Mouse (Mus musculus) Patski (cell line): ENCODE results near the gene Vwa5b1. TPM values are rescaled to one million over a fixed set of nuclear protein-coding genes. Genes with fewer than 3 reads are reported as not detected.

ENCODE experiments used
- ATAC-seq: fragments of 100-300 bp; one replicate; pipeline ENCODE4 v1.8.0; 2021
- CTCF ChIA-PET: fragments of 350-600 bp; sonication (Branson Sonifier 250); formaldehyde crosslinking; loops from one replicate; lab custom pipeline; 2022; ENCODE audit warnings: inconsistent platforms; lab: Charles Lee
- POLR2A ChIA-PET: fragments of 350-600 bp; sonication (Branson Sonifier 250); formaldehyde crosslinking; loops from one replicate; lab custom pipeline; 2022; ENCODE audit warnings: antibody characterized with exemption, inconsistent platforms; lab: Charles Lee
- DNase-seq: peaks from one replicate; pipeline ENCODE4 v3.0.0-alpha.2; 2011; ENCODE audit warnings: low read depth, low spot score
- H3K27me3 ChIP-seq: fragments of 371-371 bp; one replicate; pipeline ENCODE4 v1.5.1; 2021
- CTCF ChIP-seq: fragments of 100-300 bp; IDR thresholded peaks from one replicate; pipeline ENCODE4 v1.5.1; 2021
- in situ Hi-C: fragments of 300-500 bp; cut with MboI; formaldehyde crosslinking; loops from 3 replicates; pipeline ENCODE4 v1.11.1; 2018; ENCODE audit warnings: low pct_unique_long_range_greater_than_20kb, mixed read lengths
- polyA plus RNA-seq: library from polyadenylated mRNA; unstranded; gene quantifications from one replicate; pipeline ENCODE4 v1.2.3, GENCODE M21; 2021

Vwa5b1 gene
- 0.05 TPM for polyA plus RNA-seq

GRCm38 (mm10) chr4:138635428-138636145, at the start of gene Vwa5b1:
Vwa5b1 (minus strand) TSS chr4:138635884.
- in situ Hi-C loops: no loop called here
- no peak for ATAC-seq
- CTCF ChIA-PET: no interaction called here

GRCm38 (mm10) chr4:138682760-138683159, 47.1 kb upstream of the Vwa5b1 start:
- H3K27me3 ChIP-seq: no peaks in the 10 kb centered on the region
- DNase-seq (no peak), ATAC-seq (no peak)
- POLR2A ChIA-PET: no interaction called here
- in situ Hi-C loops: no loop called here
- CTCF ChIA-PET: no interaction called here
- no peak for TF ChIP-seq CTCF

More at GRCm38 (mm10) chr4:138635428-138636145, at the start of gene Vwa5b1:
- no peaks in the 10 kb centered on the region for H3K27me3 ChIP-seq
- no peak for TF ChIP-seq CTCF
- no peak for DNase-seq
- POLR2A ChIA-PET: no interaction called here

- ATAC-seq: no peak
- no peaks in the 10 kb centered on the region for H3K27me3 ChIP-seq
- ChIA-PET POLR2A (no interaction called here), CTCF (no interaction called here)
- no peak for DNase-seq
- TF ChIP-seq CTCF: no peak
- in situ Hi-C loops: no loop called here
These were observed 44.4 kb upstream of the Vwa5b1 start for GRCm38 (mm10) chr4:138680124-138680523.

- ATAC-seq (no peak), DNase-seq (no peak)
- in situ Hi-C loops: no loop called here
- TF ChIP-seq CTCF: no peak
- POLR2A ChIA-PET: no interaction called here
- CTCF ChIA-PET: interaction anchor here (1.2 kb wide), 1 partner anchor 10 kb away, joined by 3 read pairs; no protein-coding TSS in a partner anchor
- H3K27me3 ChIP-seq: no peaks in the 10 kb centered on the region
These were observed 41.9 kb upstream of the Vwa5b1 start for GRCm38 (mm10) chr4:138677579-138677978.

- no peak for TF ChIP-seq CTCF
- CTCF ChIA-PET: interaction anchor here (1.2 kb wide), 1 partner anchor 9 kb away, joined by 3 read pairs; no protein-coding TSS in a partner anchor
- no peaks in the 10 kb centered on the region for H3K27me3 ChIP-seq
- ATAC-seq (no peak), DNase-seq (no peak)
- in situ Hi-C loops: no loop called here
- POLR2A ChIA-PET: no interaction called here
These were observed 40.8 kb upstream of the Vwa5b1 start for GRCm38 (mm10) chr4:138676480-138676879.

GRCm38 (mm10) chr4:138672160-138672559, 36.5 kb upstream of the Vwa5b1 start:
- ATAC-seq: no peak
- DNase-seq: no peak
- in situ Hi-C loops: no loop called here
- H3K27me3 ChIP-seq: no peaks in the 10 kb centered on the region
- TF ChIP-seq CTCF: no peak
- POLR2A ChIA-PET: no interaction called here
- CTCF ChIA-PET: no interaction called here

GRCm38 (mm10) chr4:138670093-138670889, 34.6 kb upstream of the Vwa5b1 start:
- DNase-seq (no peak), ATAC-seq (no peak)
- TF ChIP-seq CTCF: no peak
- in situ Hi-C loops: no loop called here
- ChIA-PET CTCF (no interaction called here), POLR2A (no interaction called here)
- H3K27me3 ChIP-seq: no peaks in the 10 kb centered on the region

- DNase-seq: no peak
- ChIA-PET CTCF (interaction anchor here (1.2 kb wide), 1 partner anchor 10 kb away, joined by 3 read pairs; no protein-coding TSS in a partner anchor), POLR2A (no interaction called here)
- ATAC-seq: no peak
- no peak for TF ChIP-seq CTCF
- in situ Hi-C loops: no loop called here
- H3K27me3 ChIP-seq: no peaks in the 10 kb centered on the region
These were observed 30.8 kb upstream of the Vwa5b1 start for GRCm38 (mm10) chr4:138666521-138666920.

- POLR2A ChIA-PET: no interaction called here
- CTCF ChIA-PET: no interaction called here
- in situ Hi-C loops: no loop called here
- TF ChIP-seq CTCF: no peak
- ATAC-seq: no peak
- no peak for DNase-seq
- no peaks in the 10 kb centered on the region for H3K27me3 ChIP-seq
These were observed 24.4 kb upstream of the Vwa5b1 start for GRCm38 (mm10) chr4:138659936-138660602.

- H3K27me3 ChIP-seq: no peaks in the 10 kb centered on the region
- DNase-seq (no peak), ATAC-seq (no peak)
- ChIA-PET CTCF (no interaction called here), POLR2A (no interaction called here)
- no peak for TF ChIP-seq CTCF
- in situ Hi-C loops: no loop called here
These were observed 17.4 kb upstream of the Vwa5b1 start for GRCm38 (mm10) chr4:138653056-138653455.
